Mouse (Mus musculus): ENCODE data around the gene Cdh4.

DNA sequence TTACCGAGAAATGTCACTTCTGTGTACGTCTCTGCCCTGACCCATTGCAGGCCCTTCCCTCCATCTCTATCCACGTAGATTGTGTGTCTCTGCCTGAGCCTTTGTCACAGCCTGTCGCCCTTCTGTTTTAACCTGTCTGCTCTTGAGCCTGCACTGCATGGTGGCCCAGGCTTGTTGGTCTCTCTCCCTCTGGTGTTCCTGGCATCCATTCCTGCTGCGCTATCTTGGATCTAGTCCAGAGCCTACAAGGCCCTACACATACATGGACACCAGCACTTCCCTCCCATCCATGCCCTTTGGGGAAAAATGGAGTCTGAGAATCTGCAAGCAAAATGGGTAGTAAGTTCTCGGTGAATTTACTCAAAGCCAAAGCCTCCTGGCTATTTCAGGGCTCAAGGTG is 91.0 kb downstream of the Cdh4 start:
- TF ChIP-seq CTCF (IDR thresholded peaks at IDR 0.05; ENCODE audit: control insufficient read depth, insufficient read depth, insufficient replicate concordance, low read depth, low read length), result no peak
- TF ChIP-seq POLR2A (IDR thresholded peaks at IDR 0.05; ENCODE audit: control insufficient read depth, low read depth, low read length), result no peak

Data from testis, adult 2 months (tissue).